Mouse (Mus musculus) liver, embryonic 16.5 days (tissue): ENCODE measurements around the gene Smim15. TPM values are rescaled to one million over a fixed set of nuclear protein-coding genes. Genes with fewer than 3 reads are reported as not detected.

Source experiments
- ATAC-seq: fragments of 200-750 bp; cut with Nextera tagmentation; 2 replicates; pipeline ENCODE4 v1.8.0; 2017; ENCODE audit warnings: low read depth, mild to moderate bottlenecking, moderate number of reproducible peaks, moderate library complexity
- H3K27ac ChIP-seq: fragments of 300-500 bp; sonication (generic); 2 replicates; pipeline ENCODE4 v1.5.1; 2014; ENCODE audit warnings: mild to moderate bottlenecking, low read length
- H3K27me3 ChIP-seq: fragments of 300-500 bp; sonication (generic); 2 replicates; pipeline ENCODE4 v1.6.1; 2014; ENCODE audit warnings: low read depth, low read length, mixed read lengths; ENCODE audit not compliant: control insufficient read depth, insufficient read depth
- H3K36me3 ChIP-seq: fragments of 300-500 bp; sonication (generic); 2 replicates; pipeline ENCODE4 v1.6.1; 2014; ENCODE audit warnings: mild to moderate bottlenecking; ENCODE audit not compliant: control insufficient read depth, insufficient read depth
- H3K4me1 ChIP-seq: fragments of 300-500 bp; sonication (generic); 2 replicates; pipeline ENCODE4 v1.6.1; 2014; ENCODE audit warnings: low read depth, low read length, mixed read lengths; ENCODE audit not compliant: control insufficient read depth
- H3K4me2 ChIP-seq: fragments of 300-500 bp; sonication (generic); 2 replicates; pipeline ENCODE4 v1.6.1; 2014; ENCODE audit warnings: low read depth, low read length, mixed read lengths
- H3K4me3 ChIP-seq: fragments of 300-500 bp; sonication (generic); 2 replicates; pipeline ENCODE4 v1.5.1; 2014; ENCODE audit warnings: low read depth, mild to moderate bottlenecking, low read length
- H3K9ac ChIP-seq: fragments of 300-500 bp; sonication (generic); 2 replicates; pipeline ENCODE4 v1.6.1; 2014; ENCODE audit warnings: low read depth, low read length
- H3K9me3 ChIP-seq: fragments of 300-500 bp; sonication (generic); replicated peaks from 2 replicates; pipeline ENCODE4 v1.6.1; 2016; ENCODE audit warnings: low read length; ENCODE audit not compliant: control insufficient read depth
- WGBS: fragments of 180-500 bp; shearing (Covaris S2); extraction: QIAGEN DNeasy Blood & Tissue Kit; methylation state at CpG from one replicate; pipeline ENCODE4 v1.1.7; 2014; ENCODE audit not compliant: insufficient replicate concordance; 5-methylcytosine and 5-hydroxymethylcytosine counted together
- polyA plus RNA-seq: library from polyadenylated mRNA; unstranded; fragments of >200 nt; fragmentation: Nextera tagmentation; extraction: Ambion mirVana; gene quantifications from 2 replicates; pipeline ENCODE4 v1.2.1, GENCODE M21; 2015

Gene Smim15
- polyA plus RNA-seq: 20.7 and 21.9 TPM in 2 replicates

- Histone ChIP-seq H3K36me3 (peaks cover 11% of the 10 kb centered on the region), H3K4me2 (peak within 1 kb of the TSS; percentile 87), H3K27me3 (no peaks in the 10 kb centered on the region), H3K27ac (peak within 1 kb of the TSS; percentile 85), H3K9me3 (no peaks in the 10 kb centered on the region), H3K4me1 (peaks cover 24% of the 10 kb centered on the region), H3K9ac (peak within 1 kb of the TSS; percentile 96), H3K4me3 (peak within 1 kb of the TSS; percentile 94)
- under 1% methylated on average over 65 of the region's 71 CpGs for WGBS
- ATAC-seq: peak; percentile 94
Measured at GRCm38 (mm10) chr13:108044222-108044941, at the start of gene Smim15. Gene Smim15, plus strand, starts transcription at chr13:108044446.

GRCm38 (mm10) chr13:107995211-107995610 lies 49.0 kb upstream of the Smim15 start:
- Histone ChIP-seq H3K4me1 (no peaks in the 10 kb centered on the region), H3K4me2 (no peak overlapping the region), H3K9me3 (no peaks in the 10 kb centered on the region), H3K4me3 (no peak overlapping the region), H3K27ac (no peak overlapping the region), H3K36me3 (no peaks in the 10 kb centered on the region), H3K27me3 (no peaks in the 10 kb centered on the region), H3K9ac (no peak overlapping the region)
- 55% methylated on average over 7 of the region's 7 CpGs for WGBS
- ATAC-seq: no peak

- no peaks in the 10 kb centered on the region for H3K4me1 ChIP-seq
- no peak overlapping the region for H3K27ac ChIP-seq
- no peak overlapping the region for H3K4me2 ChIP-seq
- H3K27me3 ChIP-seq: no peaks in the 10 kb centered on the region
- H3K9me3 ChIP-seq: no peaks in the 10 kb centered on the region
- no peak for ATAC-seq
- H3K4me3 ChIP-seq: no peak overlapping the region
- 73% methylated on average over 3 of the region's 3 CpGs for WGBS
- no peaks in the 10 kb centered on the region for H3K36me3 ChIP-seq
- H3K9ac ChIP-seq: no peak overlapping the region
Measured at GRCm38 (mm10) chr13:107996301-107996700, 47.9 kb upstream of the Smim15 start.

GRCm38 (mm10) chr13:108007861-108008260 lies 36.4 kb upstream of the Smim15 start:
- no peak overlapping the region for H3K9ac ChIP-seq
- H3K27ac ChIP-seq: no peak overlapping the region
- 0 out of 2 replicates have a peak, but pooled peaks cover 2% of the 10 kb centered on the region for H3K9me3 ChIP-seq
- H3K4me1 ChIP-seq: no peaks in the 10 kb centered on the region
- no peak overlapping the region for H3K4me3 ChIP-seq
- no peak overlapping the region for H3K4me2 ChIP-seq
- 65% methylated on average over 4 of the region's 4 CpGs for WGBS
- no peaks in the 10 kb centered on the region for H3K36me3 ChIP-seq
- no peak for ATAC-seq
- H3K27me3 ChIP-seq: no peaks in the 10 kb centered on the region

GRCm38 (mm10) chr13:108013110-108013509 lies 31.1 kb upstream of the Smim15 start:
- Histone ChIP-seq H3K27me3 (no peaks in the 10 kb centered on the region), H3K4me3 (no peak overlapping the region), H3K9ac (no peak overlapping the region), H3K9me3 (0 out of 2 replicates have a peak, but pooled peaks cover 2% of the 10 kb centered on the region), H3K36me3 (no peaks in the 10 kb centered on the region), H3K4me1 (no peaks in the 10 kb centered on the region), H3K4me2 (no peak overlapping the region), H3K27ac (no peak overlapping the region)
- whole genome bisulfite sequencing: 70% methylated on average over 8 of the region's 8 CpGs
- ATAC-seq: no peak

GRCm38 (mm10) chr13:108013839-108014238 lies 30.4 kb upstream of the Smim15 start:
- Histone ChIP-seq H3K27ac (no peak overlapping the region), H3K9me3 (no peaks in the 10 kb centered on the region), H3K36me3 (no peaks in the 10 kb centered on the region), H3K27me3 (no peaks in the 10 kb centered on the region), H3K9ac (no peak overlapping the region), H3K4me2 (no peak overlapping the region), H3K4me3 (no peak overlapping the region), H3K4me1 (no peaks in the 10 kb centered on the region)
- 63% methylated on average over 6 of the region's 6 CpGs for WGBS
- ATAC-seq: peak; percentile 50; the same call in 1 of the 2 replicates

- Histone ChIP-seq H3K4me3 (no peak overlapping the region), H3K4me1 (no peaks in the 10 kb centered on the region), H3K9me3 (no peaks in the 10 kb centered on the region), H3K36me3 (no peaks in the 10 kb centered on the region), H3K4me2 (no peak overlapping the region), H3K9ac (no peak overlapping the region), H3K27me3 (no peaks in the 10 kb centered on the region), H3K27ac (no peak overlapping the region)
- ATAC-seq: no peak
- 62% methylated on average over 6 of the region's 6 CpGs for WGBS
Measured at GRCm38 (mm10) chr13:108015166-108015565, 29.1 kb upstream of the Smim15 start.

- no peaks in the 10 kb centered on the region for H3K4me1 ChIP-seq
- H3K27ac ChIP-seq: no peak overlapping the region
- 50% methylated on average over 6 of the region's 6 CpGs for WGBS
- H3K9me3 ChIP-seq: no peaks in the 10 kb centered on the region
- H3K4me3 ChIP-seq: no peak overlapping the region
- H3K36me3 ChIP-seq: no peaks in the 10 kb centered on the region
- no peak for ATAC-seq
- H3K4me2 ChIP-seq: no peak overlapping the region
- H3K27me3 ChIP-seq: no peaks in the 10 kb centered on the region
- no peak overlapping the region for H3K9ac ChIP-seq
Measured at GRCm38 (mm10) chr13:108017349-108017748, 26.9 kb upstream of the Smim15 start.

GRCm38 (mm10) chr13:108025802-108026201 lies 18.4 kb upstream of the Smim15 start:
- Histone ChIP-seq H3K9me3 (no peaks in the 10 kb centered on the region), H3K9ac (no peak overlapping the region), H3K27me3 (no peaks in the 10 kb centered on the region), H3K4me2 (no peak overlapping the region), H3K4me3 (no peak overlapping the region), H3K4me1 (no peaks in the 10 kb centered on the region), H3K36me3 (no peaks in the 10 kb centered on the region), H3K27ac (no peak overlapping the region)
- WGBS: 53% methylated on average over 3 of the region's 3 CpGs
- no peak for ATAC-seq
